Mouse (Mus musculus): ENCODE measurements around the gene Usp30. TPM values are rescaled to one million over a fixed set of nuclear protein-coding genes. Genes with fewer than 3 reads are reported as not detected.

Usp30 gene
- total RNA-seq, 2 experiments from 2014 or later, result 15.4 to 17.7 TPM

GRCm38 (mm10) chr5:114147043-114147972 lies 82.0 kb downstream of the Usp30 start:
- intact Hi-C loops (cut with DNase I), result no loop called here
- peak; percentile 42 to 48 for DNase-seq

- intact Hi-C loops (cut with DNase I), result no loop called here
- DNase-seq, result no peak
Observed at GRCm38 (mm10) chr5:114152359-114153092, 87.3 kb downstream of the Usp30 start.

- intact Hi-C loops (cut with DNase I), result no loop called here
- no peak for DNase-seq
Observed at GRCm38 (mm10) chr5:114153490-114153889, 88.2 kb downstream of the Usp30 start.

GRCm38 (mm10) chr5:114154765-114155164 lies 89.5 kb downstream of the Usp30 start:
- intact Hi-C loops (cut with DNase I), result no loop called here

DNA sequence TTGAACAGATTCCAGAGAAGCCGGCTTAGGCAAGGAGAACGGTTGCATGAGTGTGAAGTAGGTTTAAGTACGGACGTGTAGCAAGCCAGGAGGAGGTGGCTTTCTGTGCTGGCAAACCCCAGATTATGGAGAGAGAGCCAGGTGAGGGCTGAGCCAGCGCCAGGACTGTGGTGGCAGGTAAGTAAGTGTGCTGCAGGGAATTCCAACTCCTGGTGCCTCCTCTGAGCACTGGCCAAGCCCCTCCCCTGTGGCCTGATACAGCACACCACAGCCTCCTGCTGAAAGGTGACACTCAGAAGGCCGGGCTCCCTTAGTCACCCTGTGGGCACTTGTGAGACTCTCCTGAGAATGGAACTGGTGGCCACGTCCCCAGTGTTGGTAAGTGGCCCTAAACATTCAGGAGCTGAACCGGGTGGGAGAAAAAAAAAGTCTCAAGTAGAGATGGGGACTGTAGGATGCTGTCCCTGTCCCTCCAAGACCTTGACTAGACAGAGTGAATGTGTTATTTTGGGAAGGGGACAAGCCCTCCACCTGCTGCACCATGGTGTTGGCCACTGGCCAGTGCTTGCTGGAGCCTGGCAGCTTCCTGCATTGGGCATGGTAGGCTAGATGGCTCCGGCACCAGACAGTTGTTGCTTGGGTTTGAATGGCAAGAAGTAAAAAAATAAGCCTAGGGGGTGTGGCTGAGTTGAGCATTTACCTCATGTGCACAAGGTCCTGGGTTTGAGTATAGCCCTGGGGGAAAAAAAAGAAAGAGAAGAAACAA lies 90.1 kb downstream of the Usp30 start:
- peak; percentile 49 to 63 for DNase-seq
- intact Hi-C loops (cut with DNase I), result no loop called here

More at GRCm38 (mm10) chr5:114154765-114155164, 89.5 kb downstream of the Usp30 start:
- DNase-seq, result no peak

GRCm38 (mm10) chr5:114157236-114157635 lies 92.0 kb downstream of the Usp30 start:
- no peak for DNase-seq
- intact Hi-C loops (cut with DNase I), result no loop called here

DNA sequence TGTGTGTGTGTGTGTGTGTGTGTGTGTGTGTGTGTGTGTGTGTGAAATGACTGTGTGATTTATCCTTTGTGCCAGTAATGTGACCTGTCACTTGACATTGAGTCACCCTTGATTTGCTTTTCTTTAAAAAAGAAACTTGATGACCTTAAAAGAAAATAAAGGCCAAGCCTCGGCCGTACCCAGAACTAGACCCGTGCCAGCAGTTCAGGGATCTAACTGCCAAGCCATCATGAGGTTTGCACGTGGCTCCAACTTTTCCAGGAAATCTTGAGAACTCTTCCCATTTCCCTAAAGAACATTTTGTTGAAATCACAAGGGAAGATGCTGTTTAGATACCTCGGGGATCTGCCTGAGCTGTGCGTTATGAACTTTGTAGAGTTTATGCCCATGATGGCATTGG lies 96.2 kb downstream of the Usp30 start:
- intact Hi-C loops (cut with DNase I), result no loop called here
- DNase-seq, result no peak

DNA sequence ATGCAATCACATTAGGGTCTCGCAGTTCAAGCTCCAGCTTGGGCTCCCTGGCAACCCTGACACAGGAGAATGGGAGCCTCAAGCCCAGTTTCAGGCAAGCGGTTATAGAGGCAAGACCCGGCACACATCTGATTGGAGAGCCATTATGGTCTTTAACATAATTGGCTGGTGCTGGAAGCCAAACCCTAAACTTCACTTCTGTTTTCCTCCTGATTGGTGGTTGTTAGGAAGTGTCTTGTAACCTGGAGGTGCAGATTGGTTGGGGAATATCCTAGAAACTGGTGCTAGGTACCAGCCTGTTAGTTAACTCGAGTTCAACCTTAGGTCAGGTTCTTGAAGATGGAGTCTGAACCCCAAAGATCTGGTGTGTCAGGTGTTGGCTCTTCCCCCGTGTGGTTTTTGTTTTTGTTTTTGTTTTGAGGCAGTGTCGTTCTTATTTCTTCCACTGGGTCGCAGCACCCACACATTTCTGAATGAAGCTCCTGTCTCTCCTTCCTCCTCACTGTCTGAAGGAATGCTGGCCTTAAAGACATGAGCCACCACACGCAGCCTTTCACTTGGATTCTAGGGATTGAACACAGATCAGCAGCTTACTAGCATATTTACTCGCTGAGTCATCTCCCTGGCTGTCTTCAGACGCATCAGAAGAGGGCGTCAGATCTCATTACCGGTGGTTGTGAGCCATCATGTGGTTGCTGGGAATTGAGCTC lies 97.0 kb downstream of the Usp30 start:
- DNase-seq, result no peak
- intact Hi-C loops (cut with DNase I), result no loop called here

GRCm38 (mm10) chr5:114163117-114163696 lies 97.9 kb downstream of the Usp30 start:
- intact Hi-C loops (cut with DNase I), result no loop called here
- DNase-seq, result no peak

GRCm38 (mm10) chr5:114170345-114170744 lies 105.1 kb downstream of the Usp30 start:
- DNase-seq, result no peak
- intact Hi-C loops (cut with DNase I), result no loop called here

GRCm38 (mm10) chr5:114172936-114173335 lies 107.7 kb downstream of the Usp30 start:
- DNase-seq, result no peak
- intact Hi-C loops (cut with DNase I), result no loop called here

DNA sequence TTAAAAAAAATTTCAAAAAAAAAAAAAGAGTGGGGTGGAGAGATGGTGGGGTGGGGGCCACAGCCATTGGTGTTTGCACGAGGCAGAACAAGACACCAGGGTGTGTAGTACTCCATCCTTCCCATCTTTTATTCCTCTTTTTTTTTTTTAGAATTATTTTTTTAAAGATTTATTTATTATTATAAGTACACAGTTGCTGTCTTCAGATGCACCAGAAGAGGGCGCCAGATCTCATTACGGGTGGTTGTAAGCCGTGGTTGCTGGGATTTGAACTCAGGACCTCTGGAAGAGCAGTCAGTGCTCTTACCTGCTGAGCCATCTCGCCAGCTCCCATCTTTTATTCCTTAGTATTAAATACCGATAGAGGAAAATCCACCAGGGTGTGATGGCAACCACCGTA lies 108.2 kb downstream of the Usp30 start:
- intact Hi-C loops (cut with DNase I), result no loop called here
- no peak for DNase-seq

DNA sequence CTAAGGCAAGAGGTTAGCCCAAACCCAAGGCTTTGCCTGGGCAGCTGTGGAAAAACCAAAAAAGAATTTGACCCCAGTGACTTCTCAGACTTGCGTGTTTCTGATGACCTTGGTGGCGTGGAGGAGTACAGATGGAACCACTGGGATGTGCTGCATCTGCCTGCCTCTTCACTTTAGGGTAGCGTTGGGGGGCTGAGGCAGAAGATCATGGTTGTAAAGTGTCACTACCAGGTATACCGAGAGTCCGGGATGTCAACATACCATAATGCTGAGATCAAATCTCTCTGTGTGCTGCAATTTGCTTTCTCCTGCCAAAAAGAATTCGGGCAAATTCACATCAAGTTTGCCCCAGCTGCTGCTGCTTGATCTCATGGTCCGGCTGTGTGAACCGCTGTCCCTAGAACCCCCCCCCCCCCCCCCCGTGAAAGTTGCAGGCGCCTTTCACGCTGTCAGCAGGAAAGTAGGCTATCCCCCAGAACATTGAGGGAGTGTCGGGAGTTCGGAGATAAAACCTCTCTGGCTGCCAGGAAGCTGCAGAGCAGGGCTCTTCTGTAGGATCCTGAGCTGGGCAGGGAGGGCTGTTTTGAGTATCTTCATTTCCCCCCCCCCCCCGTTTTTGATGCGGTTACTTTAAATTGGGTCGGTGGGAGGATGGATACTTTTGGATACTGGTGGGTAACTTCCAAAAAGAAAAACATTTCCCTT lies 108.8 kb downstream of the Usp30 start:
- no peak for DNase-seq
- intact Hi-C loops (cut with DNase I), result no loop called here

Other genes with a start within 250 kb of the Usp30 start
- gene Selplg, start 232.8 kb upstream of the Usp30 start, total RNA-seq (2021), result 1 to 10 TPM; 2.0 to 2.1 TPM
- 10 to 100 TPM; 73.1 to 76.1 TPM for gene Coro1c, start 156.7 kb upstream of the Usp30 start, total RNA-seq (2021)
- 10 to 100 TPM; 18.6 to 20.3 TPM for gene Ssh1, start 71.6 kb upstream of the Usp30 start, total RNA-seq (2021)
- not detected for gene Dao, start 61.8 kb upstream of the Usp30 start, total RNA-seq (2021)
- gene Svop, start 26.1 kb downstream of the Usp30 start, total RNA-seq (2021), result not detected
- gene Alkbh2, start 62.8 kb downstream of the Usp30 start, total RNA-seq (2021), result 1 to 10 TPM; 2.6 to 3.0 TPM
- 10 to 100 TPM; 22.7 to 24.1 TPM for gene Ung, start 64.9 kb downstream of the Usp30 start, total RNA-seq (2021)
- gene Acacb, start 81.1 kb downstream of the Usp30 start, total RNA-seq (2021), result 100 to 1,000 TPM; 156 to 159 TPM
- not detected for gene Foxn4, start 208.3 kb downstream of the Usp30 start, total RNA-seq (2021)
- gene Myo1h, start 223.7 kb downstream of the Usp30 start, total RNA-seq (2021), result under 1 TPM in 1 of 2 experiments, not detected in 1; 0.29 TPM

Data from heart, postnatal 10 days (tissue).